Mouse (Mus musculus) v-Abl transformed pro-B cells (cell line): ENCODE results near the gene Acoxl.

Experiments
- in situ Hi-C, 2 experiments: fragments of 400-800 bp; cut with MboI; formaldehyde crosslinking; loops; one replicate each; pipeline ENCODE4 v1.15.1; 2025; ENCODE audit not compliant: unreplicated experiment in 2 of 2

Acoxl gene

GRCm38 (mm10) chr2:127838576-127838975 lies at the start of gene Acoxl:
TSS of gene Acoxl (plus strand) at chr2:127838876.
- in situ Hi-C loops: loop anchor here (5.0 to 10.0 kb wide), 2 partner anchors 44 to 46 kb away; no protein-coding TSS in a partner anchor

GRCm38 (mm10) chr2:127789138-127789537 lies 49.5 kb upstream of the Acoxl start:
- in situ Hi-C loops: no loop called here

DNA sequence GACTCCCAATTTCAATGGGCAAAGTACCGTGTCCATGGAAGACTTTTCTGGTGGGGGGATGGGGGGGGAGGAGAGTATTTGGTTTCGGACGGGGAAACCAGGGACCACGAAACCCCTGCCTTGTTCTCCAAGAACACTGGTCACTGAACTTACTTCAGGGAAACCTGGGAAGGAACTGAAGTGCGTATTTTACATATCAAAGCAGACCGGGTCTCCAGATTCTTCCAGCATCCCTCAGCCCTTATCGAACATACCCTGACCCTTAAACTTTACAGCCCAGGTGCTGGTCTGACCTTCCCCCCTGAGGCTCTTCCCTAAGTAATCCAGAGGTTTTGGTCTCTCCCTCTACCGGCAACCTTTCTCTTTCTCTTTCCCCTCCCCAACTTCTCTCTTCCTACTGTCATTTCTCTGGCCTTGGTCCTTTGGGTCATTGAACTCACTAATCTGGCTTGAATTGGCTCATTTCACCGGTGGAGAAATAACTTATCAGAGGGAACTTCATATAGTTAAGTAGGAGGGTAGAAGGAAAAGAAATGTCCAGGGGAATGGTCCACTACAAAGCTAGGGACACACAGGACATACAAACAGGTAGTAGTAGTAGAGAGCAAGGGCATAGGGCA lies 48.9 kb upstream of the Acoxl start:
- in situ Hi-C loops: no loop called here

DNA sequence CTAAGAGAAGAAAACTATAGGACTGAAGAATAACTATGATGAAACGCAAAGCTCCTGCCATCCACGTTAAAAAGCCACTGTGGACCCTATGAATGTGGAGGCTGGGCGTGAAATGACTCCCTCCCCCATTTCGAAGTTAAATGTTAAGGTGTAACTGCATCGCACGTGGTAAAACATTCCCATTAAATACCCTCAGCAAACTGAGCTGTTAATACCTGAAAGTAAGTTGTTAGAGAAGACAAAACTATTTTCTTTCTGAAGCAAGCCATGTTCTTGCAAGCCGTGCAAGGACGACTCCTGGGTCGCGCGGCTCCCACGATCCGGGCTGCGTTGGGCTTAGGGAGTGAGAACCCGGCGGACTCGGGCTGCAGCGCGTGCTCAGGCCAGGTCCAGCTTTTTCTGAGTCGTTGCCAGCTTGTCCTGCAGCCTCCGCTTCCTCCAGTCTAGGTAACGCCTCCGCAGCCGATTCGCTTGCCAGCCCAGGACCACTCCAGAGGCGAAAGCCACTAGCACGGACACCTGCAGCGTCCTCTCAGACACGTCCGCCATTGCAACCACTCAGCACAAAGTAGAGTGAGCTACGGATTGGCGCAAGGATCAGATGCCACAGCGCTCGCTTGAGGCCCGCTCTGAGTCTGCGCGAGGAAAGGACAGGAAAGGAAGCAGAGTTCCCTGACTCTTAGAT lies 46.6 kb upstream of the Acoxl start, which contains the start of gene Mtln:
Mtln (minus strand) TSS at position 570 of the 685 bp plus-strand sequence.
- in situ Hi-C loops: no loop called here

GRCm38 (mm10) chr2:127831401-127832102 lies 7.1 kb upstream of the Acoxl start, which contains the start of gene Bub1:
TSS of gene Bub1 (minus strand) at chr2:127831865.
- in situ Hi-C loops: loop anchor here in 1 of 2 experiments (5.0 to 10.0 kb wide), 2 partner anchors 53 to 301 kb away; no protein-coding TSS in a partner anchor

GRCm38 (mm10) chr2:127832103-127832832 lies 6.4 kb upstream of the Acoxl start:
- in situ Hi-C loops: loop anchor here in 1 of 2 experiments (5.0 to 10.0 kb wide), 2 partner anchors 53 to 300 kb away; no protein-coding TSS in a partner anchor

DNA sequence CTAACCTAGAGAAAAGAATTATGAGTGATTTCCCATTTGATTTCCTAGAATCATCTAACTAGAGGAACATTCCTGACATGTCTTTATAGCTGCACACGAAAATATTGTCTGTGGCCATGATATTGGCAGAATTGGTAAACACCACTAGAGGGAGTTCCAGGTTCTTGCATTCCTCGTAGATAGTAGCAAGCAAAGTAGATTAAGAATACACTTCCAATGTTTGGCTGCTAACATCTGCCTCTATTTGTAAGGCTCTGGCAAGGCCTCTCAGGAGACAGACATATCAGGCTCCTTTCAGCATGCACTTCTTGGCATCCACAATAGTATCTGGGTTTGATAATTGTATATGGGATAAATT lies 5.9 kb upstream of the Acoxl start:
- in situ Hi-C loops: loop anchor here in 1 of 2 experiments (5.0 to 10.0 kb wide), 2 partner anchors 52 to 299 kb away; no protein-coding TSS in a partner anchor

GRCm38 (mm10) chr2:127839425-127839824 lies 749 bp downstream of the Acoxl start:
- in situ Hi-C loops: loop anchor here (5.0 to 10.0 kb wide), 2 partner anchors 43 to 45 kb away; no protein-coding TSS in a partner anchor

DNA sequence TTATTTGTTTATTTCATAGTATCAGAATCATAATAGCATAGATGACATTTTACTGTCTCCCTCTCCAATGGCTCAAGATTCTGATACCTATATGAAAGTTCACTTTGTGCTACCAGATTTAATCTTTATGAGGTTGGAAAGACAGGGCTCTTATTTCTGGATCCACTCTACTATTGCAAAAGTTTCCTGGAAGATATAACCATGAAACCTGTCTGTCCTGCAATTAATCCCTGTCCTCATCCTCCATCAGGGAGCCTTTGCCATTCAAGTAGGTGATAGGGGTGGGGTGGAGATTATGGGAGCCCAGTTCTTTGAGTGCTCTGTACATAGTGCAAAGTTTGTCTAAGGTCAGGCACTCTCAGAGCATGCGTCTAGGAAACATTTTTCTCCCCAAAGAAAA lies 2.7 kb downstream of the Acoxl start:
- in situ Hi-C loops: no loop called here

GRCm38 (mm10) chr2:127842421-127842820 lies 3.7 kb downstream of the Acoxl start:
- in situ Hi-C loops: no loop called here

GRCm38 (mm10) chr2:127845346-127845982 lies 6.8 kb downstream of the Acoxl start:
- in situ Hi-C loops: no loop called here

GRCm38 (mm10) chr2:127846008-127846407 lies 7.3 kb downstream of the Acoxl start:
- in situ Hi-C loops: no loop called here

DNA sequence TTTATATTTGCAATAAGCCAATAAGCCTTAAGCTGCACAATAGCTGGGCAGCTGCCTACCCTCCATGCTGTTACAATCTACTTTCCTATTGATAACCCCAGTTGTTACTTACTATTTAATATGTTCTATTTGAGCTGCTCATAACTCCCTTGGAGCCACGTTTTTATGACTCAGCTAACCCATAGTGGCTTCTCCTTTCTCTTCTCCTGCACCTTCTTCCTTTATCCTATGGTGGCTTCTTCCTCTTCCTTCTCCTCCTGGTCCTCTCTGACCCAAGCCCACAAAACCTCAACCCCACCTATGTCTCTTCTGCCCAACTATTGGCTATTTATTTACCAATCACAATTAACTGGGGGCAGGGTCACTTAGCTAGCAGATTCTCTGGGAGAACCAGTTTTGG lies 7.9 kb downstream of the Acoxl start:
- in situ Hi-C loops: no loop called here

DNA sequence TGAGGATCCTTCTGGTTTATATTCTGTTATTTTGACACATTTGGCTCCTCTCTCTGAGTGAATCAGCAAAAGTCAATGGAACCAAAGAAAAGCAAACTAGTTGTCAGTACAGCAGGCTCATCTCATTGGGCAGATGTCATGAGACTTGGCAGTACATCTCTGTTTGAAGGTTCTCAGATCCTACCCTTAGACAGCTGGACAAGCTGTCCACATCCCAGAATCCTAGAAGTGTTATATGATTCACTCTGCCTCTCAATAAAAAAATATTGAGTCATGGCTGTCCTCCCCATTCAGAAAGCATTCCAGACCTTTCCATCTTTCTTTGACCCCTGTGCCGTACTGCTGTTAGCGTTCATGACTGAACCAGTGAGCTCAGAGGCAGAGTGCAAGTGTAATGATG lies 11.7 kb downstream of the Acoxl start:
- in situ Hi-C loops: loop anchor here in 1 of 2 experiments (25.0 kb wide), 1 partner anchor 238 kb away; no protein-coding TSS in a partner anchor

DNA sequence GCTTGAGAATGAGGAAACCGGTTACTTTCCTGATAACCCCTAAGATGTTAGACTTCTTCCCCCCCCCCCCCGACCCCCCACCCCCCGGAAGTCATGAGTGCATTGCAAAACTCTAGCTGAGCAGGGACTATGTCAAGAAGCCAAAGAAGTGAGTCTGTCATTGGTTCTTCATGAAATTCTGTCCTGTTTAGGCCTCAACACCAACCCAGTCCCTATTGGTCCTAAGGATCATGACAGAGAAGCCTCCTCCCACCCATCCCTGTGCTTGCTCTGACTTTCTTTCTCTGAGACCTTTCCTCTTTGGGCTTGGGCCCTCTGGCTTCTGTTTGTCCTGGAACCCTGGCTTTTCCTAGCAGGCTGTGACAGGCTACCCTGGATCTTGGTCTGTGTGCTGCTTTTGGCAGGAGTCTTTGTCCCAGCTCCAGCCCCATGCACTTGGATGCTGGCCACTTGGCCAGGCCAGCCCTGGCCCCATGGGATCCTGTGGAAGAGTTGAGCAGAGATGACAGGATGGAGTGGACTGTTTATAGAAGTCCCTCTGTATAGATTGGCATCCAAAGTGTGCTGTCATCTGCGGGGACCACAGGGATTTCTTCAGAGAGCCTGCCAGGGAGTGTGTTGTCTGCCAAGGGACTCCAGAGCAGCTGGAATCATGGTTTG lies 15.8 kb downstream of the Acoxl start:
- in situ Hi-C loops: loop anchor here in 1 of 2 experiments (25.0 kb wide), 1 partner anchor 242 kb away; no protein-coding TSS in a partner anchor

- in situ Hi-C loops: loop anchor here in 1 of 2 experiments (25.0 kb wide), 1 partner anchor 252 kb away; no protein-coding TSS in a partner anchor
Observed at GRCm38 (mm10) chr2:127864381-127864780, 25.7 kb downstream of the Acoxl start.

- in situ Hi-C loops: loop anchor here (5.0 to 25.0 kb wide), 3 partner anchors 44 to 931 kb away; partner anchors contain the start of genes Acoxl (in 2 of the 2), Bub1 (in 1 of the 2) and Tmem87b (in 1 of the 2)
Observed at GRCm38 (mm10) chr2:127881063-127881462, 42.4 kb downstream of the Acoxl start.

DNA sequence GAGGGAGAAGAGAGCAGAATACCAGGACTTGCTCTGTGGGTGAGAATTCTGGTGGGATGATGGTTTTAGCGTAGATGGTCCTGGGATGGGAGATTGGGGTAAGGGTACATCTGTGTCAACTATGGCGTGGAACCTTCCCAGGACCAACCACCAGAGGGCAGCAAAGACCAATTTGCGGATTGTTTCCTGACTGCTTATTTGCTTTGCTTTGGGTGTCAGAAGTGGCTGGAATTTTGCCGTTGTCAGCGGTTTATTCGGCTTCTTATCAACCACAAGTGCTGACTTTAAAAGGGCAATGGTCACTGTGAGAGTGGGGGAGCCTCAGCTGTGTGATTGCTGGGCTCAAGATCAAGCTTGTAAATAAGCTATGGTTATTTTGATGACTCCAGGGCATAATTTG lies 50.8 kb downstream of the Acoxl start:
- in situ Hi-C loops: loop anchor here (5.0 to 25.0 kb wide), 3 partner anchors 55 to 923 kb away; partner anchors contain the start of genes Acoxl (in 1 of the 2), Bub1 (in 1 of the 2) and Tmem87b (in 1 of the 2)

- in situ Hi-C loops: loop anchor here (5.0 to 25.0 kb wide), 7 partner anchors 55 to 922 kb away; partner anchors contain the start of genes Acoxl (in 1 of the 2), Bub1 (in 1 of the 2) and Tmem87b (in 1 of the 2)
Observed at GRCm38 (mm10) chr2:127889979-127890378, 51.3 kb downstream of the Acoxl start.
